Mouse (Mus musculus) left cerebral cortex, postnatal 36 days (tissue): ENCODE results near the gene Lrrc4. TPM values are rescaled to one million over a fixed set of nuclear protein-coding genes. Genes with fewer than 3 reads are reported as not detected.

Experiments
- DNase-seq, 2 experiments: peaks; one replicate each; pipeline ENCODE4 v3.0.0; 2021 to 2022; ENCODE audit warnings: low spot score in 2 of 2, mixed read lengths in 1 of 2
- intact Hi-C: fragments of 180-260 bp; cut with DNase I; formaldehyde crosslinking; loops from one replicate; pipeline ENCODE4 v1.15.1; 2025
- total RNA-seq, 2 experiments: library from RNA; stranded (reverse); gene quantifications; 2 replicates each; pipeline ENCODE4 v1.2.3; 2021

Lrrc4 gene
- total RNA-seq, 2 experiments from 2014 or later, result 95.8 to 105 TPM

DNA sequence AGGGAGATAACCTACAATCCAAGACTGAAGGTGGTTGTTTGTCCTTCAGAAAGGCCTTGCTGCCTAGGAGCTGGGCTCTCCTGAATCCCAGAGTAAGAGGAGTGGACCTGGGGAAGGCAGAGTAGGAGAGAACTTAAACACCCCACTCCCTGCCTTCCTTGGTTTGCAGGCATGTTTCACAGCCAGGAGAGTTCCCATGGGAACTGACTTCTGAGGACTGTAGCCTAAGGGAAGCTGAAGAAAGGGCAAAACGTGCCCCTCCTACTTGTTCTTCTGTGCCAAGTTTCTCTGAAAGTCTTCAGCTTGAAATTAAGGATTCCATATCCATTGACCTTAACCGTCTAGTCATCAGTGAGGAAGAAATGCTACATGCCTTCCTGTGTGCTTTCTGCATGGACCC, 188.6 kb downstream of the Lrrc4 start:
- intact Hi-C loops, result no loop called here
- no peak for DNase-seq

DNA sequence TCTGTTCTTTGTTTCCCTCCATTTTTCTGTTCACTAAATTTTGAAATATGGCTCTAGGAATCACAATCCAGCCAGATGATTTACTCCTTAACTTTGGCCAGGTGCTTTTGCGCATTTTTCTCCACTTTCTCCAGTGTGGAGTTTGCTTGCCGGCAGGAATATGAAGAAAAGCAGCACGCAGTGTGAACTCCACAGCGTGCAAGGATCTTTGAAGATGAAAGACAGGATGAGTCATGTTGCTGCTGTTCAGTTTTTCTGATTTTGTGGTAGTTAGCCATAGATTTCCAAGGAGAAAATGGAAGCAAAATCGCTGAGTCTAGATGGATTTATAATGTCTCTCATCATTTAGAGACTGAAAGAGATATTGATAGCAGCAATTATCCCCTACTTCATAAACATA, 191.5 kb downstream of the Lrrc4 start:
- DNase-seq, result no peak
- intact Hi-C loops, result no loop called here

DNA sequence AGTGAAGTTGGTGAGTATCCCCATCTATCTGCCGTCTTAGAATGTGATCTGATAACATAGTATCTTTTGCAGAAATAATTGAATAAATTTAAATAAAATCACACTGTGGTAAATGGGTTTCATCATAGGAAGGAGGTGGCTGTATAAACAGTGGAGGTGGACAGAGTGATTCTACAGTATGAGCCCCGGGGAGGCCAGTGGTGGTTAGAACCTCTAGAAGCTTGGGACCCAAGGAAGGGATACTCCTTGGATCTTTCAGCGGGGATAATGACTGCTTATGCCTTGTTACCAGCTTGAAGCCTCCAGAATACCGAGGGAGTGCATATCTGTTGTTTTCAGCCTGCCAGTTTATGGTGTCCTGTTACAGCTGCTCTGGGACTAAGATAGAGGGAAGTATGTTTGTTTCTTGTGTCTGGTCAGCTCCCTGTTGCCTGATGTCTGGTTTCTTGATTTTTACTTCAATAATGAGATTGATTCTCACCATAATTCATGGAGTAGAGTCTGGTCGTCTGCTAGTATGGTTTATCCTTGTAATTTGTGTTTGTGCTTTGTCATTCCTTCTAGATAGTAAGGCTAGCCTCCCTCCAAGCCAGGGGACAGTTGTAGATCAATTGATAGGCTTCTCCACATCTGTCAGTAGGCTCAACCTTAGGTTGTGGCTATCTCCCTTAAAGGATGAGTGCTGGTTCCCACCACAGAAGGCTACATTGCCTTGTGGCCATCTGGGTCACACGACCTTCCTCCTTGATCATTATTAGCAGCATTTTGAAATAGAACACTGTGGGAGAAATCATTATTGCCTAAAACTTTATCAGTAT, 195.8 kb downstream of the Lrrc4 start:
- DNase-seq, result no peak
- intact Hi-C loops, result no loop called here

DNA sequence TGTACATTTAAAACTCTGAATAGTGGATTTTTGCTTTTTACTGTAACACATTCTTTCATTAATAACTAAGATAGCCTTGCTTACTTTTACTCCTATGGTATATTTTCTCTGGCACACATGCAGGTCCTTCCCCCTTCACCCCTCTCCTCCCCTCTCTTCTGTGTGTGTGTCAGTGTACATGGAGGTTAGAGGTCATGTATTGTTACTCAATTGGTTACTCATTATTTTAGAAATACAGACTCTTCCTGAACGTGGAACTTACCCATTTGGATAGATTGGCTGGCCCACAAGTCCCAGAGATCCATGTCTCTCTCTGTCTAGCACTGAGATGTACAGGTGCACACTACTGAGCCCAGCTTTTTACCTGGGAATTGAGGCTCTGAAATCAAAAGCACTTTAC, 196.5 kb downstream of the Lrrc4 start:
- intact Hi-C loops, result no loop called here
- no peak for DNase-seq

DNA sequence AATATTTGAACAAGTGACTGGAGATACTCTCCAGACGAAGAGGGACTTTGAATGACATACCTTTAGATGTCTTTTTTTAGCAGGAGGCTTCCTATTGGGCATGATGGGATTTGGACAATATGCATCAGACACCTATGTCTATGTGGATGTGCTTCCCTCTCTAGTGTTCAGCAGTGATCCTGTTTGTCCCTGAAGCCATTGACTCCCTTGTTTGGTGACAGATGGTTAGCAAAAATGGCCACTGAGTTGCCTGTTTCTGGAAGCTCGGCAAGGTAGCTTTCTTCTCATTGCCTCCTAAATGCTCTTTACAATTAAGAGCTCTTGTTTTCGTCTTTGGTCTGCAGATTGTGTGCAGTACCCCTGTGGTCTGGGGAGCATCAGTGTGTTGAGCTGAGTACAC, 197.9 kb downstream of the Lrrc4 start:
- intact Hi-C loops, result no loop called here
- DNase-seq, result no peak

DNA sequence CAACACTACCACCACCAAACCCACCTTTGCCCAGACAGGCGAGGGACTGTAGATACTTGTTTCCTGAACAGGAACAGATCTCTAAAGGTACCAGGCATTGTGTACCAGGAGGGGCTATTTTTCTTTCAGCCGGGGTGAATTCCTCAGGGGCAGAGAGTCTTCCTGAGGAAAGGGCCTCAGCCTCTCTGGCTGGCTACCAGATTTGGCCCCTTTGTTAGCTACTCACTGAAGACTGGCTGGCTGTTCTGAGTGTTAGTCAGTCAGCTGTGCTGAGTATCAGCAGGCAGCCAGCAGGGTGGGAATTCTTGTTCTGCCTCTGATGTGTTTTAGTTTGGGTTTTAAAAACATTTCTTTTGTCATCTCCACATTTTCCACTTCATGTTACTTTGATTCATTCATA, 198.4 kb downstream of the Lrrc4 start:
- DNase-seq, result no peak
- intact Hi-C loops, result no loop called here

DNA sequence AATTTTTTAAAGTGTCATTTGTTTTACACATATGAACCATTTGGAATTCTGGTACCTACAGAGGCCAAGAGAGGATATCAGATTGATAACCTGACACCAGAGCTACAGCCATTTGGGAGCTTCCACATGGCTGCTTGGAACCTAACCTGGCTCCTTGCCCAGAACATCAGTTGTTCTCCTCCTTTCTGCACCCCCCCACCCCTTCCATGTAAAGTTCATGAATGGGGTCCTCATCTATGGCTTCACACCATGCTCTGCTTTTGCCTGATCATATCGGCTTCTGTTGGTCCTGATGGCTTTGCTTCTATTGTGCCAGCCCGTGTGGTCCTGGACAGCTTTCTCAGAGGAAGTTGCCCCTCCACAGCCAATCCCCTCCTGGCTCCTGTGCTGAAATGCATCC, 200.6 kb downstream of the Lrrc4 start:
- intact Hi-C loops, result no loop called here
- no peak for DNase-seq

DNA sequence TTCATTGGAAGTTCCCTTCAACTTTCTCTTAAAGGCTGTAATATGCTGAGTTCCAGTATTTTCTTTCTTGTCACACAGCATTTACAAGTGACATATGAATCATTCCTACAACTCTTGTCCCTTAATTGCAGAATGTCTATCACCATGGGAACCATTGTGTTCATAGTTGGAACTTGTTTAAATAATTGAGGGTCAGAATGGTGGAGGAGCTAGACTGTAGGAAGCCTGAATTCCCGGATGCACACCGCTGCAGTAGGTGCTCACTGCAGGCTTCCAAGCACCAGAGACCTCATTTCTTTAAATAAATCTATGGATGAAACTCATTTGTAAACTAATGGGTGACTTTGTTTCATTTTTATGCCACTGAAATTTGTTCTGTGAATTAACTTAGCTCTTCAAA, 201.7 kb downstream of the Lrrc4 start:
- intact Hi-C loops, result no loop called here
- no peak for DNase-seq

DNA sequence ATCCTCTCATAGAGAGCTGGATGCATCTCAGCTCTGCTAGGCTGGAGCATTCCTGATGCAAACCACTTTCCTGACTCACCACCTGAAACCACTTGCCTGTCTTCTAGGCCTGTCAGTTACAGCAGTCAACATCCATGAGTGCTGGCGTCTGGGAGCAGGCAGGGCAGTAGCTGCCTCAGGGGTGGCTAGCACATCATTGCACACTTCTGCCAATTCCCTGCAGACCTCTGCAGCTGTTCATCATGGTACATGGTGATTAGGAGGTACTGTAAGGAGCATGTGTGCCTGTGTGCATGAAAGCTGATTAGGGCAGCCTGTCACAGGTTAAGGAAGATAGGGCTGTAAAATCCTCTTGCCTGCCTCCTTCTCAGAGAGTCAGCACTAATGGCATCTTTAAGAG, 203.1 kb downstream of the Lrrc4 start:
- DNase-seq, result no peak
- intact Hi-C loops, result no loop called here

DNA sequence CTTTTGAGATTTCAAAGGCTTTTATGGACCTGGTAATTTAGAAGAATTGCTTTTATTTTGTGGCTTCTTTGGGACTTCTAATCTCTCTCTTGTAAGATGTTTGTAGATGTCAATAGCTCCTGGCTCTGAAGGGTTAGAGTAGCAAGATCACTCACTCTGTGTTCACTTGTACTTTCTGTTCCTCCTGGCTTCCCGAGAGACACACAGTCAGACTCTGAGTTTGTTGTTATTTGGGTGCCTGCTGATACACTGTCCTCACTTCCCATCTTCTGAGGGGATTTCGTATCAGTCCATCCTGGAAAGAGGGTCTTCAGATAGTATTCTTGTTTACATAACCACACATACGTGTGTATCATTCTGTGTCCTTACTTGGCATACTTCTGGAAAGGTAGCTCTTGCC, 208.6 kb downstream of the Lrrc4 start:
- DNase-seq, result no peak
- intact Hi-C loops, result no loop called here

DNA sequence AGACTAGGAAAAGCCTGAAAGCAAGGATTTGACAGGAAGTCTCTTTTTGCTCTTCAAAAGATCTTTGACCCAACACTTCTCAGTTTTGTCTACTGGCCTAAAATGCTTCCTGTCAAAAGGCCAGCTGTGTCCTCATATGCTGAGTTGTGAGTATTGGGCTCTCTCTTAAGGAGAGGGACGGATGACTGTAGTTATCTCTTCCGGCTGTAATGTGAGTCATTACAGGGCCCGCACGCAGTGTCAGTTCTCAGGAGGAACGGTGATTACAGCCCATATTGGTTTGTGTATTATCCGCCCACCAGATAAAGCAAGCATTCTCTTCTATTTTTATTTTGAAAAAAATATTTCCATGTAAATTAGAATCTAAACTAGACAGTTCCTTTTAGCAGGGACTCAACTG, 209.0 kb downstream of the Lrrc4 start:
- DNase-seq, result no peak
- intact Hi-C loops, result no loop called here

DNA sequence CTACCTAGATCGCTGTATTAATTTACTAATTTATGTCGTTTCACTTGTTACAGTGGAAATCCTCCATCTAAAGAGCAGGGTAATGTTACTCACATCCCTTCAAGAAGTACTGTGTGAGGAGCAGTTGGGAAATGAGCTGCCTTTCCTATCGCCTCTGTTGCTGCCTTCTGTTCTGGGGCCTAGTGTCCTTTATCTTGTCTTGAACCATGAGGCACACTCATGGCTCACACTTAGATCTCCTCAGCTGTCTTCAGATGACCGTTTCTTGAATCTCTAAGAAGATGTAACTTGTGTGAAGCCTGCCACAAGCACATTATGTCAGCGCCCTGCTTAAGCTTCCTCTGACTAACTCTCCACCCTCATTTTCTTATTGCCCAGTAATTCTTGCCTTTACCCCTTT, 209.6 kb downstream of the Lrrc4 start:
- intact Hi-C loops, result no loop called here
- no peak for DNase-seq

DNA sequence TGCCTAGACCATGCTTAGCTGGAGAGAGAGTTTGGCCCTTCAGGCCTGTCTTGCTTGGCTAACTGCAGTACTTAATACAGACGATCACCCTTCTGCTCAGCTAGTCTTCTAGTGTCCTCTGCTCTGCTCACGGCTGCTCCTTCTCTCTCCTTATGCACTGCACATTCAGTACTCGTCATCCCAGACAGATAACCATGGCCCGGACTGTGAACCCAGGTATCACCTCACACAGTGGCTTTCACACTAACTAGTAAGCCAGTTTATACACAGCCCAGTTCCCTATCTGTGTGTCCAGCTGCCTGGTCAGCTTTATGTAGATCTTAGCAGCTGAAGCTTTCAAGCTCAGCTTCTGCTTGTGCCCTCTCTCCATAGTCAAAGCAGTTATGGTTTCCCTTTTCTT, 210.1 kb downstream of the Lrrc4 start:
- intact Hi-C loops, result no loop called here
- no peak for DNase-seq

DNA sequence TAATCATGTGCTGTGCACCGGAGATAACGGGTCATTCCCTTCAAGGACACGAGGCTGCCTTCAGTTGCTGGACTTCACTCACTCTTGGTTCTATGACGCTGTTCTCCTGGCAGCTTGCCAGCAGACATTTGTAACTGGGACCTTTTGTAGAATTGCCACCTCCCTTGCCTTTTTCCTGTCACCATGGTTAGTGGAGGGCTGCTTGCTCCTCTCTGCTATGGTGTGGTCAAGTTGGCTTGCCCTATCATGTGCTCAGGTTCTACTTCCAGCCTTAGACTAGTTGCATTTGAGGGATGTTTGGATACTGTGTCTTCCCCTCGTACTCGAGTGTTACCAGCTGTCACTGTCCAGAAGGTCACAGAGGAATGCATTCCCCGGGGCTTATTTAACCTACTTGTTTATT, 212.8 kb downstream of the Lrrc4 start:
- intact Hi-C loops, result loop anchor here (5.0 kb wide), 1 partner anchor 214 kb away; the partner anchor contains the start of gene Lrrc4
- DNase-seq, result peak in 1 of 2 experiments; percentile 57

DNA sequence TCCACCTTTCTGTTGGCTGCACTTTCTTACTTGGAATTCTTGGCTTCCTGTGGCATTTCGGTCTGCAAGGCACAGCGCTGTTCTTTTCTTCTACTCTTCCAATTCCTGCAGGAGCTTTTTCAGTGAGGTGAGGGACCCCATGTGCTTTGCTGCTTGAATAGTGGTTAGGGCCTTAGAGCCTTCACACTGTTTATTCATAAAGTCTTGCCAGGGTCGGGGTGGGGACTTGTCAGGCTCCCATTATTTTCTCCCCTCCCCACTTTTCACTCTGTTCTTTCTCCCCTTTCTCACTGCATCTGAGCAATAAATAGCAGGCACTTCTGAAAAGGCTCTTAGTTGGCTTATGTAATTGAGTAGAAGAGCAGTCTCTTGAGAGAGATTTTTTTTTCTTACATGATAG, 213.2 kb downstream of the Lrrc4 start:
- no peak for DNase-seq
- intact Hi-C loops, result loop anchor here (5.0 kb wide), 1 partner anchor 214 kb away; the partner anchor contains the start of gene Lrrc4

DNA sequence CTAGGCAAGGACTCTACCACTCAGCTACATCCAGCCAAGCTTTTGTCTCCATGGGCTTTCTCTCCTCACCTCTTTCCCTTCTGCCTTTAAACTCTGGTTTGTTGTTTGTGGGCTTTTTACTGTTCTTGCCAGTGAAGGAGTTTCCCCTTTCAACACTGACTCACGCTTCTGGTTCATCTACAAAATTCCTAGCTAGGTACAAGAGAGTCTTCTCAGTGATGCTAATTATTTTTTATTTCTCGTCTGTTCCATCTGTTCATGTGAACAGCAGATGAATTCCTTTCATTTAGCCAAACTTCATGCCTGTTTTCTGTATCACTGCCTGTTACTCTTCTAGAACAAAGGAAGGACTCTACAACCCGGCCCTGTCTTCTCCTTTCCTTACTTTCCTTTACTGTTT, 215.6 kb downstream of the Lrrc4 start:
- DNase-seq, result no peak
- intact Hi-C loops, result loop anchor here (5.0 kb wide), 1 partner anchor 216 kb away; the partner anchor contains the start of gene Lrrc4

DNA sequence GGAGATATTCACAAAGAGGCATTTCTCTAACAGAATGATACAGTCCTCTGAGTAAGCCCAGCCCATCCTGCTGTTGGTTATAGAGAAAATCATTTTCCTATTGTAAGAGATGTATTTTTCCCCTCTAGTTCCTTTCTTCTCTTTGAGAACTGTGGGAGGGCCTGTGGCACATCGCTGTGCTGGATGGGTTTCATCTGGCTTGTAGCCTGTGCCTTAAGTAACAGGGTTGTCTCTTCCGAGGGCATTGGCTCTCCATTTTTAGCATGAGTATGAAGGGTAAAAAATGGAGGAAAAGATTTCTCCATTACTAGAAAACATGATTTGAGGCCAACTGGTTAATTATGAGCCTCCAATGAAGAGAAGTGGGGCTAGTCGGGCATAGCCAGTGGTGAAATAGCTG, 216.1 kb downstream of the Lrrc4 start:
- DNase-seq, result peak in 1 of 2 experiments; percentile 27
- intact Hi-C loops, result loop anchor here (5.0 kb wide), 1 partner anchor 217 kb away; the partner anchor contains the start of gene Lrrc4

DNA sequence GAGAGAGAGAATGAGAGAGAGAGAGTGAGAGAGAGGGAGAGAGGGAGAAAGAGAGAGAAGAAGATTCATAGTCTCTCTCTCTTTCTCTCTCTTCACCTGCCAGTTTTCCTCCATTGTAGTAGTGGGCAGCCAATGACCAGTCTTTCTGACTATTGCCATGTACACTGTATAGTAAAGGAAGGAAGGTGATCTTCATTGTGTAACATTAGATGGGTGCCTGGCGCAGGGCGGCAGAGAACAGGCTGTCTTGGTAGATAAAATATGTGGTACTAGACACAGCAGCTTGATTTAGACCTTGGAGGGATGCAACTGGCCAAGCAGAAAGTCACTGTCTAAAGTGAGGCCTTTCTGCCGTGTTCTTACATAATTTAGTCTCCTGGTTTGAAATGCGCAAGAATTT, 216.7 kb downstream of the Lrrc4 start:
- intact Hi-C loops, result loop anchor here (5.0 kb wide), 1 partner anchor 217 kb away; the partner anchor contains the start of gene Lrrc4
- DNase-seq, result no peak

DNA sequence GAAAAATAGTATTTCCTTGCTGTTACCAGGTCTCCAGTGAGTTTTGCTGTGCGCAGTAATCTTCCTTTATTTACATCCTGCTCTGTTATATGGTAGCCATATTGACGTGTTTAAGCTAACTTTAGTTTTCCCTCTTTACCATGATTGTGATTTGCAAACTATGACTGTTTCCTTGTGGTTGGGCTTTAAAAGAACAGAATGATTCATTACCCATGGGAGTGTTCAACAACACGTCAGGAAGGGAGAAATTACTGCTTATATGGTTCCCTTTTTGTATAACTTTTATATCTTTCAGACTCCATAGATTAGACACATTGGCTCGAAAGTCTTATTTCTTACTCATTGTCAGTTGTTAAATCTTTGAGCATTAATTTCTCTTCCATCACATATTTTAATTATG, 218.1 kb downstream of the Lrrc4 start:
- intact Hi-C loops, result no loop called here
- DNase-seq, result no peak
